Mouse (Mus musculus) megakaryocyte, embryonic 14.5 days (primary cell): Measurements from ENCODE around the gene Ada.

Source experiments
- FLI1 ChIP-seq: IDR thresholded peaks from 2 replicates; pipeline ENCODE4 v1.6.1; 2012; ENCODE audit warnings: low read length, inconsistent platforms, mixed read lengths
- GATA1 ChIP-seq: IDR thresholded peaks from 3 replicates; pipeline ENCODE4 v1.6.1; 2012; ENCODE audit warnings: mixed read lengths, low read length, inconsistent platforms, borderline replicate concordance

DNA sequence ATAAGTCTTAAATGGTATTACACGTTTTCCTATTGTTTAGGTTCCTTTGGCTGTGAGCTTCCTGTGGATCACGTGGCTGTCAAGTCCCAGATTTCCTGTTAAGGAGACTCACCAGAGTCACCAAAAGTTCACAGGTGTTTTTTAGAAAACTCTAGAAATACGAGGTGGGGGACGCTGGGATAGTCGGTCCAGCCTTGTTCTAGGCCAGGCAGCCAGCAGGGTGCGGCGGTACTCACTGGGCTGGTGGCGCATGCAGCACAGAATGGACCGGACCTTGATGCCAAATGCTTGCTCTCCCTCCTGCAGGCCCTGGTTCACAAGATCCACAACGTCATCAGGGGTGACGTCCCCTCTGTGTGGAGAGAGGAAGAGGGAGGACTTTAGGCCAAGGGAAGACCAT, 18.0 kb downstream of the Ada start:
- TF ChIP-seq GATA1 (no peak), FLI1 (no peak)
